Mouse (Mus musculus): ENCODE data around the gene Fam186b.

- TF ChIP-seq CTCF (conservative IDR thresholded peaks at IDR 0.05; ENCODE audit: insufficient read depth, insufficient read length, low read depth, low read length) (no peak), POLR2A (IDR thresholded peaks at IDR 0.05; ENCODE audit: low read depth, low read length) (no peak)
These were observed 11.8 kb upstream of the Fam186b start for GRCm38 (mm10) chr15:99307476-99307875.

All from kidney, adult 2 months (tissue).